Mouse (Mus musculus): Measurements from ENCODE around the gene Sync. TPM values are rescaled to one million over a fixed set of nuclear protein-coding genes. Genes with fewer than 3 reads are reported as not detected.

The Sync gene
- polyA plus RNA-seq, 1 experiment from 2014 or later = 5.0 TPM

GRCm38 (mm10) chr4:129351111-129351510 lies 63.7 kb downstream of the Sync start:
- H3K27ac ChIP-seq = no peak overlapping the region
- H3K27me3 ChIP-seq = no peaks in the 10 kb centered on the region
- H3K36me3 ChIP-seq = peaks cover 47% of the 10 kb centered on the region
- H3K9ac ChIP-seq = no peak overlapping the region
- no peaks in the 10 kb centered on the region for H3K4me1 ChIP-seq
- no peak for ATAC-seq (ENCODE audit: insufficient number of reproducible peaks, low FRiP score, low TSS enrichment, low read depth)
- no peaks in the 10 kb centered on the region for H3K9me3 ChIP-seq
- no peak overlapping the region for H3K4me3 ChIP-seq
- WGBS = 79% methylated on average over 6 of the region's 6 CpGs
- H3K4me2 ChIP-seq = no peak overlapping the region

GRCm38 (mm10) chr4:129353176-129353575 lies 65.8 kb downstream of the Sync start:
- WGBS = 84% methylated on average over 12 of the region's 12 CpGs
- H3K9ac ChIP-seq = no peak overlapping the region
- no peak for ATAC-seq (ENCODE audit: insufficient number of reproducible peaks, low FRiP score, low TSS enrichment, low read depth)

GRCm38 (mm10) chr4:129354236-129354635 lies 66.8 kb downstream of the Sync start:
- H3K36me3 ChIP-seq = peaks cover 56% of the 10 kb centered on the region
- no peak overlapping the region for H3K9ac ChIP-seq
- H3K4me2 ChIP-seq = no peak overlapping the region
- WGBS = 72% methylated on average over 15 of the region's 15 CpGs
- H3K9me3 ChIP-seq = no peaks in the 10 kb centered on the region
- no peaks in the 10 kb centered on the region for H3K27me3 ChIP-seq
- H3K4me1 ChIP-seq = no peaks in the 10 kb centered on the region
- no peak for ATAC-seq (ENCODE audit: insufficient number of reproducible peaks, low FRiP score, low TSS enrichment, low read depth)
- H3K27ac ChIP-seq = no peak overlapping the region
- no peak overlapping the region for H3K4me3 ChIP-seq

More at GRCm38 (mm10) chr4:129353176-129353575, 65.8 kb downstream of the Sync start:
- Histone ChIP-seq H3K27ac (no peak overlapping the region), H3K9me3 (no peaks in the 10 kb centered on the region), H3K27me3 (no peaks in the 10 kb centered on the region), H3K4me1 (no peaks in the 10 kb centered on the region), H3K4me3 (no peak overlapping the region), H3K36me3 (peaks cover 55% of the 10 kb centered on the region), H3K4me2 (no peak overlapping the region)

- peaks cover 58% of the 10 kb centered on the region for H3K36me3 ChIP-seq
Observed at GRCm38 (mm10) chr4:129357613-129358163, 70.3 kb downstream of the Sync start.

More at GRCm38 (mm10) chr4:129357613-129358163, 70.3 kb downstream of the Sync start:
- WGBS = 78% methylated on average over 15 of the region's 15 CpGs
- H3K4me1 ChIP-seq = no peaks in the 10 kb centered on the region
- no peak overlapping the region for H3K4me3 ChIP-seq
- no peak overlapping the region for H3K27ac ChIP-seq
- H3K9me3 ChIP-seq = no peaks in the 10 kb centered on the region
- no peak overlapping the region for H3K4me2 ChIP-seq
- H3K9ac ChIP-seq = no peak overlapping the region
- no peaks in the 10 kb centered on the region for H3K27me3 ChIP-seq
- ATAC-seq (ENCODE audit: insufficient number of reproducible peaks, low FRiP score, low TSS enrichment, low read depth) = no peak

Small RNA genes within 50 kb of the gene (microRNA-seq; reads per million reads assigned to microRNA genes)
- gene Gm22994 = not detected

Other genes starting within 250 kb of the Sync start
- 9.6 and 11.5 TPM in 2 replicates for gene Rnf19b, start 229.3 kb upstream of the Sync start, polyA plus RNA-seq (2015; fragmentation: Nextera tagmentation; extraction: Ambion mirVana)
- gene Tmem54, start 182.1 kb upstream of the Sync start, polyA plus RNA-seq (2015; fragmentation: Nextera tagmentation; extraction: Ambion mirVana) = 27.5 and 32.3 TPM in 2 replicates
- 1.4 and 1.5 TPM in 2 replicates for gene Hpca, start 165.6 kb upstream of the Sync start, polyA plus RNA-seq (2015; fragmentation: Nextera tagmentation; extraction: Ambion mirVana)
- 17.4 and 22.9 TPM in 2 replicates for gene Fndc5, start 150.6 kb upstream of the Sync start, polyA plus RNA-seq (2015; fragmentation: Nextera tagmentation; extraction: Ambion mirVana)
- gene S100pbp, start 97.9 kb upstream of the Sync start, polyA plus RNA-seq (2015; fragmentation: Nextera tagmentation; extraction: Ambion mirVana) = 16.5 and 18.8 TPM in 2 replicates
- gene Yars, start 97.9 kb upstream of the Sync start, polyA plus RNA-seq (2015; fragmentation: Nextera tagmentation; extraction: Ambion mirVana) = 80.5 and 82.6 TPM in 2 replicates
- 9.6 and 11.6 TPM in 2 replicates for gene C77080, start 26.2 kb upstream of the Sync start, polyA plus RNA-seq (2015; fragmentation: Nextera tagmentation; extraction: Ambion mirVana)
- 326 and 338 TPM in 2 replicates for gene Rbbp4, start 47.8 kb downstream of the Sync start, polyA plus RNA-seq (2015; fragmentation: Nextera tagmentation; extraction: Ambion mirVana)
- gene Zbtb8os, start 48.1 kb downstream of the Sync start, polyA plus RNA-seq (2015; fragmentation: Nextera tagmentation; extraction: Ambion mirVana) = 39.1 and 47.0 TPM in 2 replicates
- 15.8 and 16.4 TPM in 2 replicates for gene Zbtb8a, start 90.5 kb downstream of the Sync start, polyA plus RNA-seq (2015; fragmentation: Nextera tagmentation; extraction: Ambion mirVana)
- 0.86 and 1.00 TPM in 2 replicates for gene Zbtb8b, start 153.2 kb downstream of the Sync start, polyA plus RNA-seq (2015; fragmentation: Nextera tagmentation; extraction: Ambion mirVana)
- 30.2 and 30.8 TPM in 2 replicates for gene Bsdc1, start 174.0 kb downstream of the Sync start, polyA plus RNA-seq (2015; fragmentation: Nextera tagmentation; extraction: Ambion mirVana)
- gene Tssk3, start 203.4 kb downstream of the Sync start, polyA plus RNA-seq (2015; fragmentation: Nextera tagmentation; extraction: Ambion mirVana) = not detected in 2 replicates
- not detected in 2 replicates for gene Fam229a, start 203.6 kb downstream of the Sync start, polyA plus RNA-seq (2015; fragmentation: Nextera tagmentation; extraction: Ambion mirVana)
- 445 and 538 TPM in 2 replicates for gene Marcksl1, start 226.0 kb downstream of the Sync start, polyA plus RNA-seq (2015; fragmentation: Nextera tagmentation; extraction: Ambion mirVana)